Mouse (Mus musculus) CD8-positive naive resting alpha-beta T cell, adult 2 months (primary cell): ENCODE results near the gene Ccser2.
"Not testable (repeated sequence)": the region's sequence is repeated elsewhere in the genome, so short reads cannot be mapped to it uniquely, and the experiment has no call there.

Source experiments
- DNase-seq, 2 experiments: peaks; one replicate each; pipeline ENCODE4 v3.0.0; 2022; ENCODE audit warnings: low read depth in 2 of 2, low spot score in 2 of 2

Ccser2 gene

DNA sequence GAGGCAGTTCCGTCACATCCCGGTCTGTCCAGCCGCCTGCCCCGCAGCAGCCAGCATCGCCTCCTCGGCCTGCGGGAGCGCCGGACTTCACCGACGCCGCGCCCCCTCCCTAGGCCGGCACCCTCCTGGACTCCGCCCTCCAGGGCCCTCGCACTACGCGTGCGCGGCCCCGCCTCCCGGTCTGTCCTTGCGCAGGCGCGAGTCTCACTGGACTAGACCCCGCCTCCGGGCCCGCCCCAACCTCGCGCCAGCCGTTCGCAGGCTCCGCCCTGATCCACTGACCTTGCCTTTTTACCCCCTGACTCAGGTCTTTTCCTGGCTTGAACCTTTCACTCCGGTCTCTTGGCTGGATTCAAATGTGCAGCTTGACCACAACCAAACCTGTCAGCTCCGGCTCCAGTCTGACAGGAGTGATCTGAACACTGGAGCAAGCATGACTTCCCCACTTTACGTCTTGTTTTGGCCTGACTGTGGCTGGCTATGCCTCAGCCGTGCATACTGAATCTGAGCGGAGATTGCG is at the start of gene Ccser2:
Ccser2 (minus strand) TSS at position 150 of the 520 bp plus-strand sequence.
- DNase-seq, result peak; percentile 95 to 97

DNA sequence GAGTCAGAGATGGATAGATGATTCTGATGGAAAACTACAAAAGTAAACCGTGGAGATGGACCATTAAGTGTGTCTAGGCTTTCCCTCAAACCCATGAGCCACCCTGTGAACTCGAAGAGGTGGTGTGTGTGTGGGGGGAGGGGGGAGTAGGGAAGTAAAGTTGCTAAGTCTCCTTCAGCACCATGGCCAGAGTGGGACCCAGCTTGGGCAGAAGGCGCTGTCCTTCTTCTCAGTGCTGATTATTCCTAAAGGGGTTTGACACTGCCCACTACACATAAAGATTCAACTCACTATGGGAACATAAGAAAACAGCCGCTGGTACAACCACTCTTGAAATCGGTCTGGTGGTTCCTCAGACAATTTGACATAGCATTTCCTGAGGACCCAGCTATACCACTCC is 47.3 kb upstream of the Ccser2 start:
- no peak for DNase-seq

DNA sequence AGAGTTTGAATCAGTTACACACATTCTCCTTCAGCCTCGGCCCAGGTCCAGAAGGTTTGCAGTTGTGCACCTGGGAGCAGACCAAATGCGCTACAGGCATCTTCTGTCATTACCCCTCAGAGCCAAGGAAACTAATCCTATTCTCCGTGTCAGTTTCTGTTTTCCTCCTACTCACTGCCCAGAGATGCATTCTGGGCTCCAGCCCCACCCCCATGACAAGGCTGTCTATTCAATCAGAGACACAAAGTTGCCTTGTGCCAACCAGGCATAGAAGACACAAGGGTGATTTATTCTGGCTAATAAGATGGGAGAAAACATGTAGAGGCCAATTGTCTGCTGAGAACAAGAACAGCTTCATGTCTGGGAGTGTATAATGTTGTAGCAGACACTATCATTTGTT is 45.1 kb upstream of the Ccser2 start:
- DNase-seq, result no peak

DNA sequence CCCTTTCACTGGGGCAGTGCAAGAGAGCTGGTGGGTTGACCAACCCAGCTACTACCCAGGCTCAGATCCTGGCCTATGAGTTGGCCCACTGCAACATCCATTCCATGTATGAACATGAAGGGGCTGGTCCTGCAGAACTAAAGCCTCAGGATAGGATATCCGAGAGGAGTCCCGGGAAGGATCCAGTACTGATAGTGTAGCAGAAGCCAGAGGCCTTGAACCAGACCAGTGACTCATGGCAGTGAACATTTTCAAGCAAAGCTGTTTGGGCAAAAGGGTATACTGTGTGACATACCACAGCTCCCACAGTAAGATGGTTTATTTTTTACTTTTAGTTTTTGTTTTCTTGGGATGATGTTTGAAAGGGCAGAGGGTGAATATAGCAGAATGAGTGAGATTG is 41.1 kb upstream of the Ccser2 start:
- DNase-seq, result no peak

DNA sequence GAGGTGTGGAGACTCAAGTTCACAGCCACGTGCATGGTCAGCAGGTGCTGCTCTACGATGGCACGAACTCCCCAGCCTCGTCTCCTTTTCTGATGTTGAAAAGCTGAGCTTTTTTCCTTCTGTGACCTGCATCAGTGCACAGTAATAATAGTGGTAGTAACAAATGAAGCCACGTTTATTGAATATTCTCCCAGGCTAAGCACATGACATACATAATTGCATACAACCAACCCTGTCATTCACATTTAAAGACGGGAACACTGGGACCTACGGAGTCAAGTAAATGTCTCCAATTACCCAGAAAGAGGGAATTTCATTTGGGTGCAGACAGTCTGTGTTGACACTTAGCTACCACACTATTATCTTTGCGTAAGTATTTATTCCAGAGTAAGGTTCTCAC is 37.9 kb upstream of the Ccser2 start:
- DNase-seq, result no peak

DNA sequence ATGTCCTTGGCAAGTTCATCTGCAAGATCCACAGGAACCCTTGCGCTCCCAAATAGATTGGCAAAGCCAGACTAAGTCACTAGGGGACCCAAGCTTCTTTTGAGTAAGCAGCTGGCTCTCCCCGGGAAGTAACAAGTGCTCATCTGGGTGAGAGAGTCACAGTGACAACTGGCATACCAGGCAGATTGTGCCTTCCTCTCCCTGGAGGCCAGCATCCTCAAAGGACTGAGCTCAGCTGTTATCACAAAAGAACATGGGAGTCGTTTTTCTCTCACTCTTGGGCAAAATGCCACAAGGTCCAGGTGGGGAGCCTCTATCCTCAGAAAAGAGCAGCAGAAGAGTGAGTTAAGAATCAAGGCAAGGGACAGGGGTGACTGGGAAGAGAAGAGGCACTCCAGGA is 37.3 kb upstream of the Ccser2 start:
- DNase-seq, result no peak

DNA sequence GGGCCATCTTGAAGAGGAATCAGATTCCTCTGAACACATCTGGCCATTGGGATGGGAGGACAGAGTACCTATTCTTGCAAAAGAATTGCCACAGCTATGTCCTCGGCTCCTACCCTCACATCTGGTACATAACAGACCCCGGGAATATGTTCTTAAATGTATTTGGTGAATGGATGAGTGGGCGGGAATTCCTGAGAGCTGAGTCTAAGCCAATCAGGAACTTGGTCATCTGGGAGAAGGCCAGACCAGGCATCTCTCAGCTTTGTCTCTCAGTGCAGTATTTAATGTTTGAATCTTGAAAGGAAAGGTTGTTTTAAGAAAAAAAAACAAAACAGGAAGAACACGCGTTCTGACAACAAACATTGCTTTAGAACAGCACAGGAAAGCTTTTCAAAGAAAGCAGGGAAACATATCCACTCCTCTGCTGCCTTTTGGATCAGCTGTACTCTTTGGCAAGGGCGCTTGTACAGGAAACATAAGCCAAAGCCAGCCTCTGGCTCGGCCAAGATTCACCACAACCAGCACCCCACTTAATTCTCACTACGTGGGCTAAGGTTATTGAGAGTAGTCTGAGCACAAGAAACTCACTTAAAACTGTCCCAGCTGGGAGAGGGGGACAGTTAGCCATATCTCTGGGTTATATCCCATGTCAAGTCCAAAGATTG is 35.0 kb upstream of the Ccser2 start:
- DNase-seq, result no peak

DNA sequence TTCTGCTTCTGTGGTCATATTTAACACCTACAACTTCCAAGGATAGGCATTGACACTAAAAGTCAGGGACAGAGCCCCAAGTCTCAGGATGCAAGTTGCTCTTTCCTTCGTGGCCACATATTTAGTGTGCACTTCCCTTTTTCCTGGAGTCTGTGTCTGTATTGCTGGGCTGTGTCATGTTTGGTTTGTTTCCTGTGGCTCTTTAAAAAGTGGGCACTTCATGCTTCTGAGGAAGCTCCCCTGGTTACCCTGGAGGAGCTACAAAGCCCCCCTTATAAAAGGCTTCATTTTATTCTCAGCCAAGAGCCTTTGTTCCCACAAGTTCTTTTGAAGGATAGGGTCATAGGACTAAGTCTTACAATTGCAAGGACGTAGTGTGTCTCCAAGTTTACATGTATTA is 34.3 kb upstream of the Ccser2 start:
- no peak for DNase-seq

DNA sequence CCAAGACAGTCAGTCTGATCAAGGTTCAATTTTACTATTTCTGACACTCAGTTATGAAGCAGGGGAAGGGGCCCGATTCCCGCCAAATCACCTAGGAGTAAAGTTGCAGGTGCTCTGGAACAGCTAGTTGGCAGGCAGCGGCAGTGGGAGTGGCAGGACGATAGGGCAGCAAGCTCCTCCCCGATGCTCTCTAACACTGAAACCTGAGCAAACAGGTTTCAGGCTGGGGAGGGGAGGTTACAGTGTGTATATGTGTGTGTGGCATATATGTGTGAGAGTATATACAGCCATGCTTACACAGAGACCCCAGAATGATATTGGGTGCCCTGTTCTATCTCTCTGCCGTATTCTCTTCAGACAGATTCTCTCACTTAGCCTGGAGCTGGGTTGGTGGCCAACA is 32.2 kb upstream of the Ccser2 start:
- DNase-seq, result not testable (repeated sequence)

DNA sequence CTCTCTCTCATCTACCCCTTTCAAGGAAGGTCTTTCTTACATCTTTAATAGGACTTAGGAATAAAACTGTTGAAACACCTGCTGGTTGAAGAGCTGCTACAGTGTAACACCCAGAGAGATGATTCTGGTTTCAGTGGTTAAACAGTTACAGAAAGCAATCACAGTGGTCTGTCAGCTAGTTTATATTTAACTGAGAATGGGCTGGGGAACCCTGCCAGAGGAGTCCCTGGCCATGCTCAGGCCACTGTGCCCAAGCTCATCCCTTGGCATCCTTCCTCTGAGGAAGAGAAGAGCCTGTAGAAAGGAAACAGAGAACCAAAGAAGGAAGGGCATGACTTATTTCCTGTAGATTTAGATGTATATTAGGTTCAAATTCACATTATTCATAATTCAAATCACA is 21.2 kb upstream of the Ccser2 start:
- no peak for DNase-seq

DNA sequence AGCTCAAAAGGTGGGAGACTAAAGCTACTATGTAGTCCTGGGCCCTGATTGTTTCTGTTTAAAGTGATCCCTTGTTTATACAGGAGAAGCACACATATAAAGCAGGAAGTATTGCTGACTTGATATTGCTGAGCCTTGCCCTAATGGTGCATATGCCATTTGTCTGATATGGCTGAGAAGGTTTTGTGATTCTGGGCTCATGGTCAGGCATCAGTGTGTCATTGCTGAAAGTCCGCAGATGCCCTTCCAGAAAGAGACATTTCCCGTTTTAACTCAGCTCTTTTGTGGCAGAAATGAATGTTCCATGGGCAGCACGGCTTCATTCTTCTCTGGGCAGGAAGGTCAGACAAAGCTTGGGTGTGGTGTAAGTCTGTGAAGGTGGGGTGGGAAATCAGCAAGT is 17.1 kb upstream of the Ccser2 start:
- DNase-seq, result no peak

DNA sequence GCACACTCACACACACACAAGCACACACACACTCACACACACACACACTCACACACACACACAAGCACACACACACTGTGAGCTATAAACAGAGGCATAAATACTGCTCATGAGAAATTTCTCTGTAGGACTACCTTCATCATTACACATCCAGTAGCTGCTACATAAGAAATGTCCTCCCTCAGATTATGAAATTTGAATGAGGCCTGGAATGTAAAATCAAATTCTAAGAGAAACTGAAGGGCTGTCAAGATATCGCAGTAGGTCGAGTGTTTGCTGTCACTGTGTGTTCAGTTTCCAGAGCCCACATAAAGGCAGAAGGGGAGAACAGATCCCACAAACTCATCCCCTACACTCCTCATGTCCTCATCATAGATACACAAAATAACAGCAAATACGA is 6.4 kb upstream of the Ccser2 start:
- no peak for DNase-seq

DNA sequence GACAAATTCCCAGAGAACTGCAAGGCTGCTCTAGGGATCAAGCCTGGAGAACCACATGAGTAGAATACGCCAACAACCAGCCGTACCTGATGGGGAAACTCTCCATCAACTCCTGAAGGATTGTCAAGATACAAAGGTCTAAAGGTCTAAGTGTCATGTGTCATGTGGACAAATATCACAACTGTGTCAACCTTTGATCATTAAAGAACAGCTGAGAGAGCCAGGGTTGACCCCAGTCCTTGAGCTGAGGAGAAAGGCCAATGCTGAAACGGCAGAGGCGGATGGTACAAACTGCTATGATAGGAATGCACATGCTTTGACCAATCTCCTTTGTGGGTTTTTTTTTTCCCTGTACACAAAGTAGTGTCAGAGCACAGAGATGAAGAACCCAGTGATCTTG is 2.6 kb upstream of the Ccser2 start:
- no peak for DNase-seq

DNA sequence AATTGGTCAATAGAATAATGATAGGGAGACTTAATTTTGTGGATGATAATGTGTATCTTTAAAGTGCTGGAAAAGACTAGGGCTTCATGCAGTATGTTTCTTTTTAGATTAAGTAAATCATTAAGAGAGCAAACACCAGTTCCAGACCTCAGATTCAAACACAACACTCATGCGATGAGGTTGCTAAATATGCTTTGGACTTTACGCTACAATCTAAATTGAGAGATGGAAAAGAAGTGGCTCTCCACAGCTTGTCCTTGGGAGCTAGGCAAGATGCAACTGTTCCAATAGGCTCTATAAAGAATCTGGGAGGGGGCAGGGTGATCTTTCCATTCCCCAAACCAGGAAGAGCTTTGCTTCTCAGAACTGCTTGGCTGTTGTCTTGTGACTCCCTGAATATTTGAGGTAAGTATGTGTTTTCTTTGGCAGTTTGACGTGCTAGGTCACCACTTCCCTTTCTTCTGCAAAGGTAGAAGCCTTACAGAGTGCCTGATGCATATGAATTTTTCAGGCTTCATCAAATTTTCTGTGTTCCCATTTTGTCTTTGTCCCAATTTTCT is 1.4 kb upstream of the Ccser2 start:
- no peak for DNase-seq

DNA sequence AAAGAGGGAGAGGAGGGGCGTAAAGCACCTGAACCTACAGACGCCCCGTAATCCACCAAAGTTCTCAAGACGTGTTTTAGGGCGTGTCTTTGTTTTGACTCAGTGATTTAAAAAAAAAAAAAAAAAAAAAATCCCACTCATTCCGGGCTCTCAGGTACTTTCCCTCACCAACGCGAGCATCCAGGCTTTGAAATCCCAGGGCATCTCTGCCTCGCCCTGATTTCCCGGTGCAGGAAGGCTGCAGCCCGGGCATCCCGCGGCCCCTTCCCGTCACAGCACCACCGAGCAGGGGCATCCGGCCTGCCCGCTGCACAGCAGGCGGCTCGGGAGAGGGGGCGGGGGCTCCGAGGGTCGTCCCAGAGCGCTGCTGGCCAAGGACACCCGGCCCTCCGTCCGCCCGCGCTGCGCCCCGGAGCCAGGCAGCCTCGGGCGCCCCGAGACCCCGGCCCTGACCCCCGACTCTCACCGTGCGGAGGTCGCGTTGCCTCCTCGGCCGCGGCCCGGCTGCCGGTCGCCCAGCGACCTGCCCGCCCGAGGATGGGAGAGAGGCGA is 425 bp downstream of the Ccser2 start:
- peak in 1 of 2 experiments; percentile 40 for DNase-seq

DNA sequence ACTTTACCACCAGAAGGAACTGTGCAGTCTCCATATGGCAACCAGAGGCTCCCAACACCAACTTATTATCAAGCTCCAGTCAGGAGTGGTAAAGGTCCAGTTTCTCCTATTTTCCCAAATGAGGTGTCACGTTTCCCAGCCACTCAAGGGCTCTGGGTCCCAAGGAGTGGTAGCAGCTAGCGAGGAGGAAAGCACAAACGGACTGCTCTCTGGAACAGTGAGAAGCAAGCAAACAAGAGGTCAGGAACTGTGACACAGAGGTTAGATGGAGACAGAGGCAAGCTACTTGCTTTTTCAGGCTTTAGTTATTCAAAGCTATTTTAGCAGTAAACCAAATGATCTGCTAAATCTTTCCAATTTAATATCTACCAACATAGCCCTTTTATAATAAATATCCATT is 3.2 kb downstream of the Ccser2 start:
- DNase-seq, result no peak

DNA sequence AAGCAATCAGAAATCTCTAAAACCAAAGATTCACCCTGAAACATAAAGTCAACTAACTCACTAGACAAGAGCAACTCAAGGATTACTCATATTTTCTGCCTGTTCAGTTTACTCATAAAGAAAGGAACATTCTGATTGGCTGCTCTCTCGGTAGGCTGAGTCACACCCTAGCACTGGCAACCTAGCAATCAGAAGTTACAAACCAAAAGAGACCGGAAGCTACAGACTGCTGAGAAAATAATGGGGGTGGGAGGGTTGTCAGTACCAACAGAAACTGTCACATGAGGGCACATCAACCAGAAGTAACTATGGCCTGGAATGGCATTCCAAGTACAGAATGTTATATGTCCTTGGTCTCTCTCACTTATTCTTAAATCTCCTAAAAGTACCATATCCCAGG is 6.1 kb downstream of the Ccser2 start:
- DNase-seq, result peak in 1 of 2 experiments; percentile 24

DNA sequence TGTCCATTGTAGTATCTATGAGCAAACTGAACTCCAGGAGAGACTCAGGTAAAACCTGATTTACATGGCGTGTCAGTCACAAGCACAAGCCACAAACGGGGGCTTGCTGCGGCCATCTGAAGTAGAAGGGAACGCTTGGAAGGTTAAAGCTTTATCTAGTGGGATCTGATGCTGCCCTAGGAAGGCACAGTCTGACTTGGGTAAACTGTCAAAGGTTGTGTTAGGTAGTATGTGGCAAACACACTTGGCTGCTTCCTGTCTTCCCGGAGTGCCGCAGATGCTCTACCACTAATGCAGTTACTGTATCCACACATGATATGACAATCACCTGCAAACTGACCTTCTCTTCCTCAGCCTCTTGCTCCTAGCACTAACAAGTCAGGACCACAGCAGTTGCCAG is 10.9 kb downstream of the Ccser2 start:
- DNase-seq, result no peak

DNA sequence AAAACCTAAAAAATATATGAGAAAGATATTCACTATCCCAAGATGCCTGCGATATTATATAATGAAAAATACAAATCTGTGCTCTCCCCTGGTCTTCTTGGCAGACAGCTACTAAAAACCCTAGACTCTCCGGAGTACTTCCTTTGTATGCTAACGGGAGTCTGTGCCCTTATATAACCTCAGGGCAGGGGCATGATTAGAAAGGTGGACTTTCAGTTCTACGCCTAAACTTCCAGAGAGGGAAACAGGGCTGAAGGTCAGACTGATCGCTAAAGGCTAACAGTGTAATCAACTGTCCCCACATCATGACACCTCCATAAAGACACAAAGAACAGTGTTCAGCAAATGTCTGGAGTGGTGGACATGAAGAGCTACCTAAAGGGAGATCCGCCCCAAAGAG is 11.3 kb downstream of the Ccser2 start:
- DNase-seq, result no peak

DNA sequence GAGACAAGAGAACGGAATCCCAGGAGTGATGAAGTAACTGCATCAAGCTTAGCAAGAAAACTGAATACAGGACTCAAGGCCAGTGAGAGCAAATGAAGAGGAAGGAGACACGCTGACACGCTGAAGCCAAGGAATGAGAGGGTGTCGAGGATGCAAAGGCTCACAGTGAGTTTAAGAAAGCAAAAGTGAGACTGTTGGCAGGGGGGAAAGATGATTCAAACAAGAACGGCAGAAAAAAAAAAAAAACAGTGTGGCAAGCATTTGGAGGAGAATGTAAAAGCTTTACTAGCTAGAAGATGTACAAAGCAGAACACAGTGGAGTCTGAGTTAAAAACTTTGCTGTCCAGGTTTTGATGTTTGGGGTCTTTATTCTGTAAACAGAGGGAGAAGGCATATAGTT is 11.9 kb downstream of the Ccser2 start:
- no peak for DNase-seq

DNA sequence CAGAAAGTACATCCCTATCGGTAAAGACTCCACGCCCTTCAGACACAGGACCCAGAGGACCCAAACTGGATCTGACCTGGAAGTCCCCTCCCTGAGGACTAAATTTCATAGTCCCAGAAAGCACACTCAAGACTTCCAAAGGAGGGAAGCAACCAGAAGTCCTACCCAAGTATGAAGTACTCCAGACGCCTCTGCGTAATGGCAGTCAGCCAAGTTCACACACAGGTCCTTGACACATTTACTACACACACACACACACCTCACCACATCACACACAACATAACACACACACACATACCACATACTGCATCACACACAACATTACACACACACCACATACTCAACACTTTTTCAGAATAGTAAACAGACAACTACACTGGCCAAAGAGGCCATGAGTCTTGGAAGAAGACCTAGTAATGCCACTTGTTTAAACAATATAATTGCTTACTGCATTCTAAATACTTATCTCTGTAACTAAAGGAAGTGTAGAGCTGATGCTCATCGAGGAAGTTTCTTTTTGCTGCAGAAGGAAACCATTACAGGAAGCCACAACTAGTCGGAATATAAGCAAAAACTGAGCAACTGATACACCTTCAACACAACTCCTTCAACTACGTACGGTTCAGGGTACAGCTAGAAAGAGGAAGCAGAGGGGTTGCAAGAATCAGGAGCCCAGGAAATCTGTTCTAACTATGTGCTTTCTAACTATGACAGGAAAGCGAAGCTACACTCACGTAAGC is 15.7 kb downstream of the Ccser2 start:
- DNase-seq, result peak in 1 of 2 experiments; percentile 18

DNA sequence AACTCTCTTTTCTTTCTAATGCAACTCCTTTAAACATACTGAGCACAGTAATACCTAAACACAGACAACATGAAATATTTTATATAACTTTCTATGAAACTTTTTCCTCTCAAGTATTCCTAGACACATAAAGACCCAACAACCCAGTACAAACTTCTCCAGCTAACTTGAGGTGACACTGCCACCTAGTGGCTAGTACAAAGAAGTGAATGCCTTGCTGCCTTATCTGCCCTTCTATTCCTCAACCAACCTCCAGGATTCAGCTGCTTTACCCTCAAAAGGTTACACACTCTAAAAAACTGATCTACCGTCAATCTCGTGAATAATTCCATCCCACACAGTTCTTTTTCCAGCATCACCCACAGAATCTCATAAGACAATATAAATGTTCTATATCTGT is 16.4 kb downstream of the Ccser2 start:
- peak in 1 of 2 experiments; percentile 44 for DNase-seq
